Mouse (Mus musculus) liver (tissue): Measurements from ENCODE around the gene Krtap19-9b.

Source experiments
- DNase-seq: peaks from one replicate; pipeline ENCODE4 v3.0.0-alpha.2; 2020; ENCODE audit warnings: mixed read lengths

Krtap19-9b gene

GRCm38 (mm10) chr16:88932165-88932564, at the start of gene Krtap19-9b:
Krtap19-9b (minus strand) TSS chr16:88932265.
- DNase-seq: no peak

GRCm38 (mm10) chr16:88962773-88963172, 30.7 kb upstream of the Krtap19-9b start, which contains the start of gene Krtap16-3:
Krtap16-3 (minus strand) TSS chr16:88962873.
- DNase-seq: no peak

DNA sequence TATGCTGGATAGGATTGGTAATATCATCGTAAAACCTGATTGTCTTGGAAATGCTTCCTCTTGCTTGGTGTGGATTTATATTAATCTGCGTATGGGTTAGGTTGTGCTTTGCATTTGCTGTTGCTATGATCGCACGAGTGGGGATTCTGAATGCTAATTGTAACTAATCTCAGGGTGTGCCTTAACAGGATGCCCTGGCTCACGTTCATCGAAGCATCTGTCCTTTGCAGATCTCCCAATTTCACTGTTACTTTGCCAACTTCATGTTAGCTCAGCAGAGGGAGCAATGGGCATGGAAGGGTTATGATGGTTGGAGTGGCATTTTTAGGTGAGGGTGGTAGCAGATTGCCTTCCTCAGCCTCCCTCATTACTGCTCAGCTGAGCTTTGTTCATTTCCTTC, 9.0 kb upstream of the Krtap19-9b start:
- DNase-seq: no peak

DNA sequence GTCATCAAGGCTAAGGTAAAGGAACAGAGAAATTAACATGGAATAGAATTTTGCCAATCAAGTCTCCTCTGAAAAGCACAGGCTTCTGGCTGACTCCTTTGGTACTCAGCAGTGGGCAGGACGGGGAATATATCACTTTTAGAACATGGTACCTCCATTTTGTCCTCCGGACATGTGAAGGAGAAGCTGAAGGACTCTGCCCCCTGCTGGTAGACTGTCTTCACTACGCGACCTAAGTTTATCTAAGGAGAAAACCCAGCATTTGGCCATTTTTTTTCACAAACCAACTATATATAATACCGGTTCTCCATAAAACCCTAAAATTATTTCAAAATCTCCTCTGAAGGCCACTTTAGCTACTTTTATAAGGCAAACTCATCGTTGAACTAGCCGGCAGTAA, 6.2 kb upstream of the Krtap19-9b start:
- no peak for DNase-seq

DNA sequence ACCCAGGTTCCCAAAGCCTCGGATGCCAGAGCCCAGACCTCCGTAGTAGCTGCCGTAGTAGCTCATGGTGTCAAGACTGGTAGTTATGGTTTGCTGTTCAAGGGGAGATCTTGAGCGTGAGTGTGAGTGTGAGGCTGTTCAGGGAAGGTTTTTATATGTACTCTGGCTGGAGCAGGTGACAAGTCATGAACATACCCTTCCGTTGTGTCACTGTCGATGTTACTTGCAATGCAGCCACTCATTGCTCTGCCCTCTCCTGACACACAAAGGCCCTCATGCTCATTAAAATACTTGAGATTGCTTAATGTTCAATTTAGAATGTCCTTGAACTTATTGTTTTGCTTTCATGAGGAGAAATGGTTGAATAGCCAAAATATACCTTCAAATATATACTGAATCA, 35.7 kb downstream of the Krtap19-9b start, which contains the start of gene Krtap19-5:
Gene Krtap19-5 (minus strand): TSS at position 101 of the 400 bp plus-strand sequence.
- no peak for DNase-seq

DNA sequence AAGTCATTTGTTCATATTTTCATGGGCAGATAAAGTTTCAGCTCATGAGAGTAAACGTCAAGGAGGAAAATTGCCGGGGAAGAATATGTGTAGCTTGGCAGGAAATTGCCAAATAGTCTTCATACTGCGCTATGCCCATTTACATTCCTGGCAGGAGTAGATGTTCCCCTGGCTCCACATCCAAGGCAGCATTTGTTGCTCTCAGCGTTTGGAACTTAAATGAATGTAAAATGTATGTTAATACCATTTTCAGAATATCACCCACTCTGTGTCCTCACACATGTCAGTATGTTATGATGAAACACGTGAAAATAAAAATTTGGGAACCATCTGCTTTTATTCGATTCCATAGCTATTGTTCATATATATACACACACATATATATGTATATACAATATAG, 45.2 kb downstream of the Krtap19-9b start:
- DNase-seq: no peak

DNA sequence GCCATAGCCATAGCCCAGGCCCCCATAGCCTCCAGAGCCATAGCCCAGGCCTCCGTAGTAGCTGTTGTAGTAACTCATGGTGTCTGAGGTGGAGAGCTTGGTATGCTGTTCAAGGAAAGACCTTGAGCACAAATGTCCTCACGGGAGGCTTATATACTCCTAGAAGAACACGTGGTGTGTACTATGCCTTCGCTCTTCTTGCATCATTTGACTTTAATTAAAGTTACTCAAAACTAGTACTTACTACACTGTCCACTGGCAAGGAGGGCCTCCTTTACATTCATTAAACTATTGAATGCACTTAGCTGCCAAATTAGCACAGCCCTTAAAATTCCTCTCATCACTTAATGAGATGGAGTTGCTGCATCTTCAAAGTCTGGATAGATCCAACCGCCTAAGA, 47.1 kb downstream of the Krtap19-9b start, which contains the start of gene Krtap19-4:
Gene Krtap19-4 (minus strand): TSS at position 101 of the 400 bp plus-strand sequence.
- DNase-seq: no peak
